23 mouse cellular contexts compared by ENCODE assay signal in genomic region chr4:45617126-45617525, GRCm38 (mm10).
DNase-seq lines count a peak whose midpoint lies in the region; ATAC-seq and TF ChIP-seq lines count a peak whose summit lies in the region.
"Had no signal": no experiment of that assay in that cellular context is flagged by ENCODE, and none has a peak within 500 bp of the region (broad histone marks: within the 10 kb centered on the region; RNA-seq: fewer than 3 reads in every experiment).

No protein-coding gene starts in this region.

- intact Hi-C loops in gastrocnemius, adult 2 months (cut with DNase I) = no loop called here
- intact Hi-C loops in heart, postnatal 36 days (cut with DNase I) = no loop called here

- H3K4me2 ChIP-seq in forebrain, embryonic 12.5 days = no peak overlapping the region; the same call in 1 of the 2 replicates
- H3K4me2 ChIP-seq in midbrain, embryonic 14.5 days (ENCODE audit: low read length) = no peak overlapping the region
- H3K4me2 ChIP-seq: embryonic facial prominence, embryonic 13.5 days had no signal

- peaks cover 15% of the 10 kb centered on the region for H3K4me1 ChIP-seq in forebrain, embryonic 10.5 days
- H3K4me1 ChIP-seq in forebrain, embryonic 12.5 days = peaks cover 6% of the 10 kb centered on the region; the same call in 1 of the 2 replicates
- H3K4me1 ChIP-seq in midbrain, embryonic 10.5 days = peaks cover 10% of the 10 kb centered on the region
- peaks cover 4% of the 10 kb centered on the region for H3K4me1 ChIP-seq in midbrain, embryonic 14.5 days (ENCODE audit: control insufficient read depth, insufficient read depth, low read length)
- peaks cover 12% of the 10 kb centered on the region for H3K4me1 ChIP-seq in embryonic facial prominence, embryonic 10.5 days
- H3K4me1 ChIP-seq: heart, embryonic 10.5 days had no signal

- WGBS in forebrain, embryonic 10.5 days = 21% methylated on average over 3 of the region's 3 CpGs
- 12% methylated on average over 3 of the region's 3 CpGs for WGBS in forebrain, embryonic 12.5 days
- WGBS in midbrain, embryonic 10.5 days = 38% methylated on average over 3 of the region's 3 CpGs
- 22% methylated on average over 3 of the region's 3 CpGs for WGBS in midbrain, embryonic 14.5 days
- WGBS in embryonic facial prominence, embryonic 10.5 days = 24% methylated on average over 3 of the region's 3 CpGs

- H3K36me3 ChIP-seq in forebrain, embryonic 10.5 days (replicated peaks) = no peaks in the 10 kb centered on the region
- H3K36me3 ChIP-seq in forebrain, embryonic 12.5 days (replicated peaks) = no peaks in the 10 kb centered on the region
- no peaks in the 10 kb centered on the region for H3K36me3 ChIP-seq in midbrain, embryonic 10.5 days
- no peaks in the 10 kb centered on the region for H3K36me3 ChIP-seq in midbrain, embryonic 14.5 days (ENCODE audit: control insufficient read depth, insufficient read depth, low read length)
- H3K36me3 ChIP-seq in embryonic facial prominence, embryonic 10.5 days (replicated peaks) = no peaks in the 10 kb centered on the region
- H3K36me3 ChIP-seq: embryonic facial prominence, embryonic 13.5 days; G1E; heart, embryonic 10.5 days had no signal

- no peak overlapping the region for H3K4me3 ChIP-seq in forebrain, embryonic 10.5 days
- H3K4me3 ChIP-seq in forebrain, embryonic 12.5 days (replicated peaks) = no peak overlapping the region
- H3K4me3 ChIP-seq in gastrocnemius, adult 2 months = no peak overlapping the region
- no peak overlapping the region for H3K4me3 ChIP-seq in midbrain, embryonic 10.5 days
- H3K4me3 ChIP-seq in midbrain, embryonic 14.5 days (replicated peaks; ENCODE audit: low read depth, low read length) = no peak overlapping the region
- no peak overlapping the region for H3K4me3 ChIP-seq in embryonic facial prominence, embryonic 10.5 days
- H3K4me3 ChIP-seq: embryonic facial prominence, embryonic 13.5 days; heart, embryonic 10.5 days had no signal

- peak overlapping the region; percentile 56 for H3K27ac ChIP-seq in forebrain, embryonic 10.5 days
- H3K27ac ChIP-seq in forebrain, embryonic 12.5 days = no peak overlapping the region
- peak overlapping the region; percentile 28; the same call in 1 of the 2 replicates for H3K27ac ChIP-seq in gastrocnemius, adult 2 months
- peak overlapping the region; percentile 42; the same call in 1 of the 2 replicates for H3K27ac ChIP-seq in midbrain, embryonic 10.5 days (replicated peaks)
- no peak overlapping the region for H3K27ac ChIP-seq in midbrain, embryonic 14.5 days (replicated peaks; ENCODE audit: low read depth, low read length)
- H3K27ac ChIP-seq in embryonic facial prominence, embryonic 10.5 days (replicated peaks) = peak overlapping the region; percentile 59
- H3K27ac ChIP-seq: embryonic facial prominence, embryonic 13.5 days; heart, embryonic 10.5 days had no signal

- TF ChIP-seq CTCF in gastrocnemius, adult 2 months (IDR thresholded peaks at IDR 0.05) = no peak

- no peaks in the 10 kb centered on the region for H3K9me3 ChIP-seq in forebrain, embryonic 10.5 days
- no peaks in the 10 kb centered on the region for H3K9me3 ChIP-seq in forebrain, embryonic 12.5 days
- H3K9me3 ChIP-seq in midbrain, embryonic 10.5 days (replicated peaks) = no peaks in the 10 kb centered on the region
- H3K9me3 ChIP-seq in midbrain, embryonic 14.5 days (ENCODE audit: control insufficient read depth, low read length) = no peaks in the 10 kb centered on the region
- no peaks in the 10 kb centered on the region for H3K9me3 ChIP-seq in embryonic facial prominence, embryonic 10.5 days
- H3K9me3 ChIP-seq: embryonic facial prominence, embryonic 13.5 days; G1E; heart, embryonic 10.5 days had no signal

- H3K27me3 ChIP-seq in forebrain, embryonic 10.5 days (ENCODE audit: poor library complexity, severe bottlenecking) = no peaks in the 10 kb centered on the region
- H3K27me3 ChIP-seq in forebrain, embryonic 12.5 days = no peaks in the 10 kb centered on the region
- peaks cover 6% of the 10 kb centered on the region for H3K27me3 ChIP-seq in midbrain, embryonic 10.5 days (ENCODE audit: low read depth, poor library complexity, severe bottlenecking)
- H3K27me3 ChIP-seq in midbrain, embryonic 14.5 days (ENCODE audit: control insufficient read depth, insufficient read depth, low read length) = no peaks in the 10 kb centered on the region
- H3K27me3 ChIP-seq in embryonic facial prominence, embryonic 10.5 days (replicated peaks; ENCODE audit: low read depth, poor library complexity, severe bottlenecking) = peaks cover 5% of the 10 kb centered on the region; the same call in 1 of the 2 replicates
- H3K27me3 ChIP-seq: embryonic facial prominence, embryonic 13.5 days had no signal

- no peak for ATAC-seq in forebrain, embryonic 12.5 days (ENCODE audit: low FRiP score)
- ATAC-seq in midbrain, embryonic 14.5 days (ENCODE audit: low FRiP score, low TSS enrichment) = no peak
- ATAC-seq: CD4-positive, CD25-positive, alpha-beta regulatory T cell, adult 4 months; hindbrain, embryonic 16.5 days had no signal

- DNase-seq in forebrain, embryonic 10.5 days (ENCODE audit: extremely low spot score, low spot score) = no peak
- no peak for DNase-seq in gastrocnemius, adult 2 months
- no peak for DNase-seq in gastrocnemius, postnatal 4 days (ENCODE audit: low spot score in 2 of 2)
- no peak for DNase-seq in midbrain, embryonic 10.5 days (ENCODE audit: low spot score)
- no peak for DNase-seq in midbrain, embryonic 14.5 days
- no peak for DNase-seq in embryonic facial prominence, embryonic 10.5 days (ENCODE audit: low spot score)
- DNase-seq in heart, postnatal 36 days = no peak
- DNase-seq: adrenal gland, adult 8-10 months; adrenal gland, postnatal 36 days; B cell, adult 2 months; cerebellum, adult 11-12 months; cerebellum, adult 9-10 months; cerebellum, postnatal 25 days; gastrocnemius, postnatal 25 days; heart, adult 11 months; heart, postnatal 10 days; kidney, adult 11 months had no signal

- no peak overlapping the region for H3K9ac ChIP-seq in forebrain, embryonic 12.5 days
- H3K9ac ChIP-seq in midbrain, embryonic 14.5 days (replicated peaks; ENCODE audit: low read length) = no peak overlapping the region
- H3K9ac ChIP-seq: embryonic facial prominence, embryonic 13.5 days had no signal

Comparison
In these comparisons a context has a peak if more than half of its experiments do, and no peak if none do; other contexts are left out.
1. H3K27ac ChIP-seq: peak in forebrain, embryonic 10.5 days (single experiment), gastrocnemius, adult 2 months (single experiment), midbrain, embryonic 10.5 days (single experiment) and embryonic facial prominence, embryonic 10.5 days (single experiment); none in forebrain, embryonic 12.5 days (single experiment) and midbrain, embryonic 14.5 days (single experiment).